Mouse (Mus musculus): ENCODE measurements around the gene Lysmd4. TPM values are rescaled to one million over a fixed set of nuclear protein-coding genes. Genes with fewer than 3 reads are reported as not detected.

The Lysmd4 gene
- polyA plus RNA-seq, 1 experiment = 46.8 TPM

DNA sequence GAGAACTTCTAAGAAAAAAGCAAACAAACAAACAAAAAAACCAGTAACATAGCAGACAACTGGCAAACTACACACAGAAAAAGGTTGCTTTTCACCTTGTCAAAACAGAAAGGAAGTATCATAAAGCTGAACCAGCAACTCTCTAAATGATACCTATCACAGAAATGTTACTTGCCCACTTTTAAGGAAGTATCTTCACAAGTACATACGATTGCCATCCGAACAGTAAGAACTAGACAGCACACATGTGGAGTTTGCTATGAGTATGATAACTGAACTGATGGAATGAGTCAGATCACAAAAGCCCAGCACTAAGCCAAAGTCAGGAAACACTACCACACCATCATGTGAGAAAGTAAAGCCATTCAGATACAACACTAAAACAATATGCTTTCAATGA, 85.8 kb downstream of the Lysmd4 start:
- Histone ChIP-seq H3K4me1 (ENCODE audit: control insufficient read depth, insufficient read depth, low read length) (no peaks in the 10 kb centered on the region), H3K27me3 (ENCODE audit: control insufficient read depth, insufficient read depth, low read length) (no peaks in the 10 kb centered on the region), H3K27ac (ENCODE audit: insufficient read depth, low read length) (no peak overlapping the region), H3K4me3 (replicated peaks; ENCODE audit: insufficient read depth, low read depth, low read length) (no peak overlapping the region)
- no peak for TF ChIP-seq POLR2A (IDR thresholded peaks at IDR 0.05; ENCODE audit: borderline replicate concordance, insufficient read depth, low read length)
- TF ChIP-seq CTCF (IDR thresholded peaks at IDR 0.05; ENCODE audit: borderline replicate concordance, insufficient read depth, low read depth, low read length) = no peak
- DNase-seq = no peak
- WGBS = 88% methylated on average over 2 of the region's 2 CpGs

DNA sequence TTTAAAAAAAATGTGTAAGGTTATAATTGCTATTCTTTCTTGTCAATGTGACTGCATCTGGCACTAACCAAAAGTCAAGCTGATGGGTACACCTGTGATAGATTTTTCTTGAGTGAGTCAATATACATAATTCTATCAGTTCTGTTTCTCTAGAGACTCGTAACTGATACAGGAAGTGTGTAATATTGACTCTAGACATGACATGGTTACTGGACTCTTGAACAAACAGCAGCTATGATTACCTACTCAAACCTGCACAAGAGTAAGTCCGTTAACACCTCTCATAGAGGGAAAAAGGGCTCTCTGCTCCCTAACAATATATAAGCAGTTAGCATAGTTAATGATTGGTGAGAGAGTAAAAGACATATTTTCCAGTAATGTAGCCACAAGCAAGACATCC, 87.8 kb downstream of the Lysmd4 start:
- Histone ChIP-seq H3K4me3 (replicated peaks; ENCODE audit: insufficient read depth, low read depth, low read length) (no peak overlapping the region), H3K4me1 (ENCODE audit: control insufficient read depth, insufficient read depth, low read length) (no peaks in the 10 kb centered on the region), H3K27ac (ENCODE audit: insufficient read depth, low read length) (no peak overlapping the region), H3K27me3 (ENCODE audit: control insufficient read depth, insufficient read depth, low read length) (no peaks in the 10 kb centered on the region)
- TF ChIP-seq POLR2A (IDR thresholded peaks at IDR 0.05; ENCODE audit: borderline replicate concordance, insufficient read depth, low read length) (no peak), CTCF (IDR thresholded peaks at IDR 0.05; ENCODE audit: borderline replicate concordance, insufficient read depth, low read depth, low read length) (no peak)
- 94% methylated on average over 2 of the region's 2 CpGs for WGBS
- no peak for DNase-seq

DNA sequence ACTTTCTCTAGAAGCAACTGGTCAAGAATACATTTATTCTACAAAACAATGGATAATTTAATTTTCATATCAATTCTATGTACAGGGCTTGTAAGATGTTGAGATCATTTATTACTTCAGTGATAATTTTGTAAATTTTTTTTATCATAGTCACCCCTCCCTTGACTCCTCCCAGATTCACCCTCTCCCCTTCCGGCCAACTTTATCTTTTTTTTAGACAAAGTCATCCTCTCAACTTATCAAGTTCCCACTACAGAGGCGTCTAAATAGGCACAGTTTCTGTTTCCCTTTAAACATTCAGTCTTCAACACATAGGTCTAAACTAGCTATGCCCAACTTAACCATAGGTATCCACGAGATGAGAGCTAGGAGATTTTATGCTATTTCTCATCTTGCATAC, 90.9 kb downstream of the Lysmd4 start:
- no peak overlapping the region for H3K4me3 ChIP-seq (replicated peaks; ENCODE audit: insufficient read depth, low read depth, low read length)
- H3K27ac ChIP-seq (ENCODE audit: insufficient read depth, low read length) = no peak overlapping the region
- no peak for TF ChIP-seq CTCF (IDR thresholded peaks at IDR 0.05; ENCODE audit: borderline replicate concordance, insufficient read depth, low read depth, low read length)
- no peak for TF ChIP-seq POLR2A (IDR thresholded peaks at IDR 0.05; ENCODE audit: borderline replicate concordance, insufficient read depth, low read length)
- WGBS = 97% methylated on average over 3 of the region's 3 CpGs
- no peak for DNase-seq
- no peaks in the 10 kb centered on the region for H3K27me3 ChIP-seq (ENCODE audit: control insufficient read depth, insufficient read depth, low read length)
- H3K4me1 ChIP-seq (ENCODE audit: control insufficient read depth, insufficient read depth, low read length) = no peaks in the 10 kb centered on the region

DNA sequence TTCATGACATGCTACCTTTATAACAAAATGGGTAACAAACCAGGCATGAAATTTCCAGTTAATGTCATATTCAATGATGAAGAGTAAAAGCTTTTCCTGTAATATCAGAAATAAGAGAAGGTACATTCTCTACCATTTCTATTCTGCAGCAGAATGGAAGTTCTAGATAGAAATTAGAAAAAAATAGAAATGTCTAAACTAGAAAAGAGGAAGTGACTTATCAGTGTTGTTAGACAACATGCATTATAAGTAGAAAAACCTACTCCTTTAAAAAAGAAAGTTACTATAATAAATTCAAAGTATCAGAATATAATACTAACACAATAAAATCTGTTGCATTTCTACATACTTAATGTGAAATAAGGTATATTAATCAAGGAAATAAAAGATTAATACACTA, 96.4 kb downstream of the Lysmd4 start:
- Histone ChIP-seq H3K4me3 (replicated peaks; ENCODE audit: insufficient read depth, low read depth, low read length) (no peak overlapping the region), H3K27me3 (ENCODE audit: control insufficient read depth, insufficient read depth, low read length) (no peaks in the 10 kb centered on the region), H3K4me1 (ENCODE audit: control insufficient read depth, insufficient read depth, low read length) (no peaks in the 10 kb centered on the region), H3K27ac (ENCODE audit: insufficient read depth, low read length) (no peak overlapping the region)
- no peak for DNase-seq
- TF ChIP-seq POLR2A (IDR thresholded peaks at IDR 0.05; ENCODE audit: borderline replicate concordance, insufficient read depth, low read length) (no peak), CTCF (IDR thresholded peaks at IDR 0.05; ENCODE audit: borderline replicate concordance, insufficient read depth, low read depth, low read length) (no peak)

DNA sequence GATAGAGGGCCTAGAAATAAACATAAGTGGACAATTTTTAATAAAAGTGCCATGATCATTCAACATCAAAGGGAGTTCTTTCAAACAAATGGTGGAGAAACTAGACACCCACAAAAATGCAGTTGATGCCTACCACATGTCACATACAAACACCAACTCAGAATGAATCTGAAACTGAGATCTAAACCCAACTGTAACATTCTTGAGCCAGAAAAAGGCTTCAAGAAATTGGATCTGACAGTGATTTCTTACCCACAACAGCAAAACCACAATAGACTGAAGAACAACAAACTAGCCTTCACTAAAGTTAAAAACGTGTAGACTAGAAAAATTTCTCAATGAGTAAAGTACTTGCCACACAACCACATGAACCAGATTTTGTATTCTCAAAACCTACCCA, 98.0 kb downstream of the Lysmd4 start:
- H3K4me3 ChIP-seq (replicated peaks; ENCODE audit: insufficient read depth, low read depth, low read length) = no peak overlapping the region
- no peaks in the 10 kb centered on the region for H3K4me1 ChIP-seq (ENCODE audit: control insufficient read depth, insufficient read depth, low read length)
- TF ChIP-seq POLR2A (IDR thresholded peaks at IDR 0.05; ENCODE audit: borderline replicate concordance, insufficient read depth, low read length) = no peak
- TF ChIP-seq CTCF (IDR thresholded peaks at IDR 0.05; ENCODE audit: borderline replicate concordance, insufficient read depth, low read depth, low read length) = no peak
- DNase-seq = no peak
- H3K27me3 ChIP-seq (ENCODE audit: control insufficient read depth, insufficient read depth, low read length) = no peaks in the 10 kb centered on the region
- no peak overlapping the region for H3K27ac ChIP-seq (ENCODE audit: insufficient read depth, low read length)
- 83% methylated on average over 1 of the region's 1 CpGs for WGBS

DNA sequence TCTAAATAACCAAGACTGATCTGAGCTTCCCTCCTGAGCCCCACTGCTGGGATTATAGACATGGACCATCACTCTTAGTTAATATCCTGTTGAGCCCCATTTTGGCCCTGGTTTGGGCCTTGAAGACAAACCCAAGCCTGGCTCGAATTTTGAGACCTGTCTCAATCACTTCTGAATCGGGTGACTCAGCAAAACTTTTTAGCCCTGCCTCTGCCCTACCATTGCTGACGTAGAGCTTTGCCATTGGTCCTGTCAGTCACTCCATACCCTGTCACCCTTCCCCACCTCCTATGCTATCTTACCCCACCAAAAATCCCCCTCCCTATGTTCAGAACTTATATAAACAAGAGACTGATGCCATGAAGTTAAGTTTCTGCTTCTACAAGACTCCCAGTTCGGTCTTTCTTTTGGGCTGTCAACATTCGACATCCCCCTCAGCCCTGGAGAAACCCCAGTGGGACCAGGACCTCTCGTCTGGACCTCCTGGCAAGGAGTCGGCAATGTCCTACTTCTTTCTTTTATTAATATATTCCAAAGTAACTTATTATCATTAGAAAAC, 119.8 kb downstream of the Lysmd4 start:
- 76% methylated on average over 7 of the region's 7 CpGs for WGBS
- Histone ChIP-seq H3K27ac (ENCODE audit: insufficient read depth, low read length) (no peak overlapping the region), H3K4me1 (ENCODE audit: control insufficient read depth, insufficient read depth, low read length) (no peaks in the 10 kb centered on the region), H3K27me3 (ENCODE audit: control insufficient read depth, insufficient read depth, low read length) (no peaks in the 10 kb centered on the region), H3K4me3 (replicated peaks; ENCODE audit: insufficient read depth, low read depth, low read length) (no peak overlapping the region)
- TF ChIP-seq POLR2A (IDR thresholded peaks at IDR 0.05; ENCODE audit: borderline replicate concordance, insufficient read depth, low read length) = no peak
- TF ChIP-seq CTCF (IDR thresholded peaks at IDR 0.05; ENCODE audit: borderline replicate concordance, insufficient read depth, low read depth, low read length) = no peak
- no peak for DNase-seq

DNA sequence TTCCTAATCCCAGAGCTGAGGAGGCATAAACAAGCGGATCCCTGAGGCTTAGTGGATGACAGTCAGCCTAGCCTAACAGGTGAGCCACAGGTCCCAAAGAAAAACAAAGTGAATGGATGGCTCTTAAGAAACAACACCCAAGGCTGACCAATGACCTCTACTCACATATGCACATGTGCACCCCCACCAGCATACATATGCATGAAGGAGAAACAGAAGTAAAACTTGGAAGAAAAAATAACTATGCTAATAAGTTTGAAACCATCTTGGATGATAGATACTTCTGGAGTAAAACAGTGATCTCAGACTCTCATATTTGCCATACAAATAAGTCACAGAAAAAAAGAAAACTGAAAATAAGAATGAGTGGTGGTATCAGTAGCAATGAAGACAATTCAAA, 122.1 kb downstream of the Lysmd4 start:
- no peak for DNase-seq
- no peak overlapping the region for H3K27ac ChIP-seq (ENCODE audit: insufficient read depth, low read length)
- no peak overlapping the region for H3K4me3 ChIP-seq (replicated peaks; ENCODE audit: insufficient read depth, low read depth, low read length)
- H3K27me3 ChIP-seq (ENCODE audit: control insufficient read depth, insufficient read depth, low read length) = no peaks in the 10 kb centered on the region
- no peak for TF ChIP-seq POLR2A (IDR thresholded peaks at IDR 0.05; ENCODE audit: borderline replicate concordance, insufficient read depth, low read length)
- TF ChIP-seq CTCF (IDR thresholded peaks at IDR 0.05; ENCODE audit: borderline replicate concordance, insufficient read depth, low read depth, low read length) = no peak
- no peaks in the 10 kb centered on the region for H3K4me1 ChIP-seq (ENCODE audit: control insufficient read depth, insufficient read depth, low read length)
- WGBS = 90% methylated on average over 1 of the region's 1 CpGs

DNA sequence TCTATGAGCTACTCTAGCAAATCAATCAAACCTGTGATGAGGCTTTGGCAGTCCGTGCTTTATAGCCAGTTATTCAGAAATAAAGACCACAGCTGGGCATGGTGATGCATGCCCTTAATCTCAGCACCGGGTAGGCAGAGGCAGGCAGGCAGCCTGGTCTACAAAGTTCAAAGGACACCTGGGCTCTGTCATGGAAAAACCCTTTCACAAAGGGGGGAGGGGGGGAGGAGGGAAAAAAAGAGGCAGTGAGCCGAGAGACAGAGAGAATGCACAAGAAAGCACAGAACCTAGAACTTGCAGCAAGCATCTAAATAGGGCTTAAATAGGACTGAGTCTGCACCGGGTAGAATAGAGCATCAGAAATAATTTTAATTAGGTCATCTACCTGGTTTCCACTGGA, 130.6 kb downstream of the Lysmd4 start:
- WGBS = 53% methylated on average over 4 of the region's 4 CpGs
- DNase-seq = no peak
- Histone ChIP-seq H3K27ac (ENCODE audit: insufficient read depth, low read length) (no peak overlapping the region), H3K27me3 (ENCODE audit: control insufficient read depth, insufficient read depth, low read length) (no peaks in the 10 kb centered on the region), H3K4me1 (ENCODE audit: control insufficient read depth, insufficient read depth, low read length) (peaks cover 3% of the 10 kb centered on the region; the same call in 1 of the 2 replicates), H3K4me3 (replicated peaks; ENCODE audit: insufficient read depth, low read depth, low read length) (no peak overlapping the region)
- no peak for TF ChIP-seq POLR2A (IDR thresholded peaks at IDR 0.05; ENCODE audit: borderline replicate concordance, insufficient read depth, low read length)
- no peak for TF ChIP-seq CTCF (IDR thresholded peaks at IDR 0.05; ENCODE audit: borderline replicate concordance, insufficient read depth, low read depth, low read length)

All from cerebellum, adult 2 months (tissue).